In the genomic region with DNA sequence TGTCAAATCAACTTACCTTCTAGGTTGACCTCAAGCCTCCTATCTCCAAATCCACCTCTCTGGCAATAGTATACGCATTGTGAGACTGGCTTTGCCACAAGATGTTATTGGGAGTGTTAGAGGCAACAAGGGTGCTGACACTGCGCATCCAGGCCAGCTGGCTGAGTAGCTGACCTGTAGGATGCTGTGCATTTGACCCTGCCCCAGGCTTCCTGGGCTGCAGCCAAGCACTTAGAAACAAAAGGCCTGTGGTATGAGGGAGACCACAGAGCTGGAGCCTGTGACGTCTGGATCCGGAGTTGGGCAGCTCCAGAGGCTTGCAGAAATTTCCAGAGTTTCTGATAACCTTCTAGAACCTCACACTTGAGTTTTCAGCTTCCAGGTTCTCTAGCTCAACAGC, we compare ENCODE assay signal across 21 mouse cellular contexts. TPM values are rescaled to one million over a fixed set of nuclear protein-coding genes. Genes with fewer than 3 reads are reported as not detected.
DNase-seq lines count a peak whose midpoint lies in the region; ATAC-seq and TF ChIP-seq lines count a peak whose summit lies in the region.
"Had no signal": no experiment of that assay in that cellular context is flagged by ENCODE, and none has a peak within 500 bp of the region (broad histone marks: within the 10 kb centered on the region; RNA-seq: fewer than 3 reads in every experiment).

No protein-coding gene starts in this region.

- ATAC-seq in heart, embryonic 13.5 days (ENCODE audit: extremely low read depth, insufficient number of reproducible peaks, low FRiP score, low TSS enrichment) = no peak
- no peak for ATAC-seq in stomach, postnatal 0 days (ENCODE audit: low FRiP score, low TSS enrichment)
- ATAC-seq: midbrain, embryonic 13.5 days had no signal

- H3K9ac ChIP-seq in heart, embryonic 13.5 days = peak overlapping the region; percentile 33; the same call in 1 of the 2 replicates
- H3K9ac ChIP-seq in stomach, postnatal 0 days (ENCODE audit: low read length) = no peak overlapping the region
- H3K9ac ChIP-seq: forebrain, embryonic 12.5 days; liver, embryonic 14.5 days; midbrain, embryonic 13.5 days; neural tube, embryonic 13.5 days had no signal

- WGBS in heart, embryonic 13.5 days = 43% methylated on average over 4 of the region's 4 CpGs
- WGBS in stomach, postnatal 0 days = 59% methylated on average over 4 of the region's 4 CpGs

- no peak overlapping the region for H3K4me3 ChIP-seq in heart, embryonic 13.5 days
- no peak overlapping the region for H3K4me3 ChIP-seq in stomach, postnatal 0 days (ENCODE audit: low read depth, low read length)
- H3K4me3 ChIP-seq: forebrain, embryonic 12.5 days; left cerebral cortex, adult 2 months; midbrain, embryonic 13.5 days; neural tube, embryonic 13.5 days had no signal

- DNase-seq in adrenal gland, adult 2 months = peak; percentile 58
- no peak for DNase-seq in adrenal gland, postnatal 10 days
- peak; percentile 40 for DNase-seq in kidney, adult 11 months
- no peak for DNase-seq in kidney, adult 18-20 months
- peak; percentile 43 to 65 for DNase-seq in kidney, postnatal 4 days
- DNase-seq in stomach, postnatal 0 days (ENCODE audit: low spot score) = no peak
- no peak for DNase-seq in embryo, embryonic 11 days
- DNase-seq: adrenal gland, postnatal 25 days; cerebellum, adult 2 months; gastrocnemius, postnatal 25 days; right cerebral cortex, postnatal 25 days; thymus, postnatal 4 days had no signal

- no peaks in the 10 kb centered on the region for H3K9me3 ChIP-seq in heart, embryonic 13.5 days
- no peaks in the 10 kb centered on the region for H3K9me3 ChIP-seq in stomach, postnatal 0 days (ENCODE audit: control insufficient read depth, low read length)
- H3K9me3 ChIP-seq: forebrain, embryonic 12.5 days; midbrain, embryonic 13.5 days; neural tube, embryonic 13.5 days had no signal

- H3K4me1 ChIP-seq in heart, embryonic 13.5 days = peaks cover 42% of the 10 kb centered on the region
- no peaks in the 10 kb centered on the region for H3K4me1 ChIP-seq in stomach, postnatal 0 days (replicated peaks; ENCODE audit: control insufficient read depth, insufficient read depth)

- no peak for TF ChIP-seq EP300 in stomach, postnatal 0 days (optimal IDR thresholded peaks at IDR 0.05)

- peak overlapping the region; percentile 61 for H3K27ac ChIP-seq in heart, embryonic 13.5 days (replicated peaks)
- H3K27ac ChIP-seq in stomach, postnatal 0 days (replicated peaks) = no peak overlapping the region
- H3K27ac ChIP-seq: forebrain, embryonic 12.5 days; left cerebral cortex, adult 2 months; liver, embryonic 14.5 days; midbrain, embryonic 13.5 days; neural tube, embryonic 13.5 days had no signal

- no peak overlapping the region for H3K4me2 ChIP-seq in heart, embryonic 13.5 days
- H3K4me2 ChIP-seq in stomach, postnatal 0 days (replicated peaks; ENCODE audit: low read depth) = no peak overlapping the region
- H3K4me2 ChIP-seq: forebrain, embryonic 12.5 days; midbrain, embryonic 13.5 days; neural tube, embryonic 13.5 days had no signal

- no peaks in the 10 kb centered on the region for H3K36me3 ChIP-seq in heart, embryonic 13.5 days
- no peaks in the 10 kb centered on the region for H3K36me3 ChIP-seq in stomach, postnatal 0 days (ENCODE audit: control insufficient read depth, insufficient read depth, low read length)
- H3K36me3 ChIP-seq: forebrain, embryonic 12.5 days; midbrain, embryonic 13.5 days; neural tube, embryonic 13.5 days had no signal

- no peaks in the 10 kb centered on the region; the same call in 1 of the 2 replicates for H3K27me3 ChIP-seq in heart, embryonic 13.5 days (replicated peaks)
- H3K27me3 ChIP-seq in stomach, postnatal 0 days (ENCODE audit: control insufficient read depth, insufficient read depth, low read length) = no peaks in the 10 kb centered on the region
- H3K27me3 ChIP-seq: midbrain, embryonic 13.5 days; neural tube, embryonic 13.5 days had no signal

- no peak for TF ChIP-seq CTCF in stomach, postnatal 0 days (IDR thresholded peaks at IDR 0.05; ENCODE audit: low read depth)

RNA-seq across cellular contexts. Expression of a gene that starts 26.7 kb away (rescaled TPM):
- 10 to 100 TPM; 17.6 to 21.1 TPM for total RNA-seq in adrenal gland, adult 2 months (2021)
- polyA plus RNA-seq in adrenal gland, adult 2 months (2012; rRNA removed) = 37.1 and 49.2 TPM in 2 replicates
- total RNA-seq in adrenal gland, postnatal 10 days (2021) = 10 to 100 TPM; 27.1 to 36.4 TPM
- 11.4 and 12.1 TPM in 2 replicates for polyA plus RNA-seq in heart, embryonic 13.5 days (2015; fragmentation: Nextera tagmentation; extraction: Ambion mirVana)
- 4.8 and 5.6 TPM in 2 replicates for polyA plus RNA-seq in stomach, postnatal 0 days (2015; fragmentation: Nextera tagmentation; extraction: Ambion mirVana)
- total RNA-seq: MEL had no signal

RNA-seq across cellular contexts. Expression of a gene that starts 36.7 kb away (rescaled TPM):
- 100 to 1,000 TPM in 1 of 2 experiments, 10 to 100 TPM in 1; 71.2 to 146 TPM for total RNA-seq in adrenal gland, adult 2 months (2021)
- polyA plus RNA-seq in adrenal gland, adult 2 months (2012; rRNA removed) = 355 and 444 TPM in 2 replicates
- 100 to 1,000 TPM; 210 to 304 TPM for total RNA-seq in adrenal gland, postnatal 10 days (2021)
- polyA plus RNA-seq in heart, embryonic 13.5 days (2015; fragmentation: Nextera tagmentation; extraction: Ambion mirVana) = 170 and 185 TPM in 2 replicates
- 49.7 and 54.3 TPM in 2 replicates for polyA plus RNA-seq in stomach, postnatal 0 days (2015; fragmentation: Nextera tagmentation; extraction: Ambion mirVana)

RNA-seq across cellular contexts. Expression of a gene that starts 43.3 kb away (rescaled TPM):
- not detected for total RNA-seq in adrenal gland, adult 2 months (2021)
- not detected in 2 replicates for polyA plus RNA-seq in adrenal gland, adult 2 months (2012; rRNA removed)
- total RNA-seq in adrenal gland, postnatal 10 days (2021) = not detected
- polyA plus RNA-seq in heart, embryonic 13.5 days (2015; fragmentation: Nextera tagmentation; extraction: Ambion mirVana) = not detected in 2 replicates
- polyA plus RNA-seq in stomach, postnatal 0 days (2015; fragmentation: Nextera tagmentation; extraction: Ambion mirVana) = 0.18 TPM in 1 of 2 replicates, not detected in the other
- total RNA-seq: adrenal gland, postnatal 25 days; gastrocnemius, postnatal 25 days; left cerebral cortex, adult 2 months had no signal
- polyA plus RNA-seq: cerebellum, adult 2 months; forebrain, embryonic 12.5 days; intestine, embryonic 14.5 days; liver, embryonic 14.5 days; midbrain, embryonic 13.5 days; neural tube, embryonic 13.5 days; stomach, embryonic 14.5 days had no signal

Comparison
In these comparisons a context has a peak if more than half of its experiments do, and no peak if none do; other contexts are left out.
1. DNase-seq: peak in adrenal gland, adult 2 months (single experiment), kidney, adult 11 months (single experiment) and kidney, postnatal 4 days (2 of 2); none in adrenal gland, postnatal 10 days (single experiment), kidney, adult 18-20 months (single experiment), stomach, postnatal 0 days (single experiment) and embryo, embryonic 11 days (single experiment).